Mouse (Mus musculus): ENCODE data around the gene Umad1. TPM values are rescaled to one million over a fixed set of nuclear protein-coding genes. Genes with fewer than 3 reads are reported as not detected.
"Not testable (repeated sequence)": the region's sequence is repeated elsewhere in the genome, so short reads cannot be mapped to it uniquely, and the experiment has no call there.

Umad1 gene
- polyA plus RNA-seq, 1 experiment from 2014 or later: 57.4 TPM

DNA sequence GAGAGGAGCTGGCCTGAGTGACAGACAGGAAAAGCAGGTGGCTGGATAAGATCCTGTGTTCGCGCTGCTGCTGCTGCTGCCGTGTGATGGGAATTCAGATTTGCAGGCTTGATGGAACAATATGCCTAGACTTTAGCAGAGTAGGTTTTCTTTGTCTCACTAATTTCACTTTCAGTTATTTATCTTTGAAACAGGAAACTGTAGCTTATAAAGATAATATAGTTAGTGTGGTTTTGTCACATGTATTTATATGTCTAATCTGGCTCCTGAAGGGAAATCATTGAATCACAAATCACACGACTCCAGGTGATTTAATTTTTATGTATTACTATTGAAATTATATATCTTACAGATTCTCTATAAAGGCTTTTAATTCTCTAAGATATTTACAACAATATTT lies 24.2 kb downstream of the Umad1 start:
- ATAC-seq (ENCODE audit: low FRiP score, low read depth): no peak
- H3K9me3 ChIP-seq: no peaks in the 10 kb centered on the region
- H3K4me1 ChIP-seq (replicated peaks): no peaks in the 10 kb centered on the region
- no peaks in the 10 kb centered on the region for H3K36me3 ChIP-seq
- H3K27me3 ChIP-seq: no peaks in the 10 kb centered on the region
- H3K4me3 ChIP-seq: no peak overlapping the region
- H3K27ac ChIP-seq (replicated peaks): no peak overlapping the region
- no peak overlapping the region for H3K9ac ChIP-seq
- H3K4me2 ChIP-seq: no peak overlapping the region
- WGBS: 66% methylated on average over 4 of the region's 4 CpGs

DNA sequence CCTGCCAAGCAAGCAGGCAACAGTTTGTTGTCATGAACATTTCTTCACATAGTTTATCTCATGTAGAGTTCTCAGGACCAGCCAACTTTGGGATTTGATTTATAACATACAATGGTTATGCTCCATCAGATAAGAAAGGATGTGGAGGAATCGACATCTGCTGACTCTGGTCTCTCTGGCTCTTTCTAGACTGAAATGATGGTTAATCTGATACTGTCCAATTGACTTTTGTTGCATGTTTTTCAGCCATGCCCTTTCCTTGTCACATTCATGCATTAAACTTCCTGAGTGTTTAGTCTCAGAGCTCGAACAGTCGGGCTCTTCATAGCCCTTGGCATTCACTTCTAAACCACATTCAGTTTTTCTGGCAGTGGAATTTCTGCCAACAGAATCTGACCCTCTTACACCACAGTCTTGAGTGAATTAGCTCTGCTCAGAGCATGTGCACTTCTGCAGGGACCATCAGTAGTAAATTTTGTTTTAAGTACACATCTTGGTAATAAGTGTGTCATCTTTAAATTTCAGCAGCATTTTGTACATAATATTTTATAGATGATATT lies 26.4 kb downstream of the Umad1 start:
- Histone ChIP-seq H3K36me3 (no peaks in the 10 kb centered on the region), H3K4me3 (no peak overlapping the region), H3K4me2 (no peak overlapping the region), H3K9me3 (no peaks in the 10 kb centered on the region), H3K4me1 (replicated peaks) (no peaks in the 10 kb centered on the region), H3K27me3 (no peaks in the 10 kb centered on the region), H3K27ac (replicated peaks) (no peak overlapping the region), H3K9ac (no peak overlapping the region)
- no peak for ATAC-seq (ENCODE audit: low FRiP score, low read depth)
- WGBS: 74% methylated on average over 3 of the region's 3 CpGs

DNA sequence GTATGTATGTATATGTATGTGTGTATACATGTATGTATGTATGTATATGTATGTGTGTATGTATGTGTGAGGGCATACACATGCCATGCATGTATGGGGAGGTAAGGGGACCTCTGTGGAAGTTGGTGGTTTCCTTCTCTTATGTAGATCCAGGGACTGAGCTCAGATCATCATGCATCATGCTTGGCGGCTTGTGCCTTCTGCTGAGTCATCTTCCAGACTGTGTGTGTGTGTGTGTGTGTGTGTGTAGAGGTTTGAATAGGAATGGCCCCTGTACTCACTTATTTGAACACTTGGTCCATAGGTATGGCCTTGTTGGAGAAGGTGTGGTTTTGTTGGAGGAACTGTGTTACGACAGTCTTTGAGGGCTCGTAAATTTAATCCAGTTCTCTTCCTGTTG lies 27.1 kb downstream of the Umad1 start:
- H3K9ac ChIP-seq: no peak overlapping the region
- WGBS: 92% methylated on average over 3 of the region's 3 CpGs

DNA sequence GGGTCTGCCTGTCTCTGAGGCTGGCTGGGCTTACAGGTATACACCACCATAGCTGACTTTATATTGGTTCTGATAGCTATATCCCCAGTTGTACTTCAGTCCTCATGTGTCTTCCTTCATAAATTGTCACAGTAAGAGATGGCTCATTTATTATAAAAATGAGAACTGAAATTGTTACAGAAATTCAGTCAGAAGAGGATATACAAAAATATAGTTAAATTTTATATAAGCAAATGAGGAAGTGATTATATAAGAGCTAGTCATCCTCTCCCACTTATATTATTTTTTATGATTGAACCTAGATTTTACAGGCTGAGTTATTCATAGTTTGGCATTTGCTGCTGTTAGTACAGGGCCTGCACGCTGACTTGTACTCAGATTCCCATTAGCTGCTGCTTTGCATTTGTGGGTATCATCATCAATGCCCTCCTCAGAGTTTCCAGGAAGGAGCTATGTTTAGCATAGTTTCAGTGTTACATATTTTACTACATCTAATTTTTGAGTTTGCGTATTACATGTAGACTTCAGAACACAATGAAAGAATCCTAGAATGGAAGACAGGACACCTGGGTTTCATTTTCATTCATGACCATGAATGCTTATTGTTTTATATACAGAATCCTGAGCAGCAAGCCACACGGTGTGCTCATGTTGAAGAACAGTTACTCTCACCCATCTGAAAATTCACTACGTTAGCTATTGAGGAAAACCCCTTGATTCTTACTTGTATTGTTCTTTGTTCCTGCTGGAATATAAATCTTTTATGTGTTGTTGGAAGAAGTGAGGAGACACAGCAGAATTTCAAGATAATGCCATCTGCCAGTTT lies 29.9 kb downstream of the Umad1 start:
- Histone ChIP-seq H3K4me3 (no peak overlapping the region), H3K9ac (no peak overlapping the region), H3K36me3 (no peaks in the 10 kb centered on the region), H3K27ac (replicated peaks) (no peak overlapping the region), H3K4me2 (no peak overlapping the region), H3K9me3 (no peaks in the 10 kb centered on the region), H3K4me1 (replicated peaks) (no peaks in the 10 kb centered on the region), H3K27me3 (no peaks in the 10 kb centered on the region)
- WGBS: 77% methylated on average over 4 of the region's 4 CpGs
- ATAC-seq (ENCODE audit: low FRiP score, low read depth): no peak

More for the DNA sequence above, 27.1 kb downstream of the Umad1 start:
- ATAC-seq (ENCODE audit: low FRiP score, low read depth): no peak
- no peak overlapping the region for H3K27ac ChIP-seq (replicated peaks)
- H3K36me3 ChIP-seq: no peaks in the 10 kb centered on the region
- no peak overlapping the region for H3K4me3 ChIP-seq
- H3K9me3 ChIP-seq: no peaks in the 10 kb centered on the region
- no peak overlapping the region for H3K4me2 ChIP-seq
- no peaks in the 10 kb centered on the region for H3K4me1 ChIP-seq (replicated peaks)
- no peaks in the 10 kb centered on the region for H3K27me3 ChIP-seq

DNA sequence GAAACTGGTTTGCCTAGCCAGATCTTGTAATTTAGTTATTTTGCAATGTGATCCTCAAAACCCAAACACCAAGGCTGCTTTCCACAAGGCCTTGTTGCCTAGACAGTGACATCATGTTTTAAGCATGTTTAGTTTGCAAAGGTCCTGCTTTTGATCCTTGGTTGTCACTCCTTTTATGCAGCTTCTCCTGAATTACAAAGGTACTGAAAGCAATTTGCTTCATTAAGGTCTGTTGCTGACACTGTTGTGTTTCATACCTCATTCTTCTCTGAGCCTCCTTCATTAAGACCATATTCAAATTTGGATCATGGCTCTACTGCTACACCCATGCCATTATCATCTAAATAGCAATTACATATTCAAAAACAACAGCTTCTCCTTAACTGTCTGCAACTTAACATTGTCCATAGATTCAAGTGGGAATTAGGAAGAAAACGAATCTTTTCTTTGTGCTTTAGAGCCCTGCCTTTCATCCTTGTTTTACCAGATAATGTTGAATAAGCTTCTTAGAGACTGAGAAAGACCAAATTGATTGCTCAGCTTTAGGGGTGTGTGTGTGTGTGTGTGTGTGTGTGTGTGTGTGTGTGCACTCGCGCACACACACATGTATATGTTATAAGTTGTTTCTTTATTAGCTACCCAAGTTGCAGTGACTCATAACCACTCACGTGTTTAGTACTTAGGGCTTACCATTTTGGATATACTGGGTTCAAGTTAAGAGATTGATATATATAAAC lies 35.1 kb downstream of the Umad1 start:
- no peak for ATAC-seq (ENCODE audit: low FRiP score, low read depth)
- no peak overlapping the region for H3K4me3 ChIP-seq
- no peak overlapping the region for H3K27ac ChIP-seq (replicated peaks)
- H3K4me1 ChIP-seq (replicated peaks): no peaks in the 10 kb centered on the region
- no peaks in the 10 kb centered on the region for H3K27me3 ChIP-seq
- WGBS: 83% methylated on average over 4 of the region's 4 CpGs
- H3K9me3 ChIP-seq: no peaks in the 10 kb centered on the region
- H3K4me2 ChIP-seq: no peak overlapping the region
- no peaks in the 10 kb centered on the region for H3K36me3 ChIP-seq
- no peak overlapping the region for H3K9ac ChIP-seq

DNA sequence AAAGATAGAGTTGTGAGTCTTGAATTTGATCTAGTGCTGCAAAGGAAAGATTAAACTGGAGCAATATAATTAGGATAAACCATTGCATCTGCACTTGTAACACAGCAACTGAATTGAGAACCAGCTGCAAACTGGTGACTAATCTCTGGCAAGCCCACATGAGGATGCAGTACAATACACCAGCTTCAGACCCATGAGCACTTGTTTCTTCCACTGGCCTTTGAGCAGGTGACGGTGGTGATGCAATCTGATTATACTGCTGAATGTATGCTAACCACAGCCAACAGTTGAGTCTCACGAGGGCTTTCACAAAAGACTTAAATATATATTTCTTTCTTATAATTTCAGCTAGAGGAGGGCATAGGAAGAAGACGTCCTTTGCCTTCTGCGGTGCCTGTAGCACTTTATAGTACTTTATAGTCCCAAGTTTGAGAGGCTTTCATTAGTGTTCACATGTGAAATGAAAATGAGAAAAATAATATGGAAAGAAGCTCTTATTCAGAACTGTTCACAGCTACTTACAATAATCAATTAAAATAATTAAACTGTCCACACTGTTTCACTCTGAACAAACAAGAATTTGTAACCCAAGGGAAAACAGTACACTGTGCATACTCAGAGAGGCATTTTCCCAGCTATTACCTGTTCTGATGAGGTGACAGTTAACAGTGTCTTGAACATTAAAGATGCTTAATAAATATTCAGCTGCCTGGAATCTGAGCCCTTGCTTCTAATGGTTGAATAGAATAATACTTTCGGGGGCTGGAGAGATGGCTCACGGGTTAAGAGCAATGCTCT lies 40.2 kb downstream of the Umad1 start:
- Histone ChIP-seq H3K27me3 (no peaks in the 10 kb centered on the region), H3K9me3 (no peaks in the 10 kb centered on the region), H3K4me2 (no peak overlapping the region), H3K36me3 (no peaks in the 10 kb centered on the region), H3K9ac (no peak overlapping the region), H3K4me1 (replicated peaks) (no peaks in the 10 kb centered on the region), H3K4me3 (no peak overlapping the region), H3K27ac (replicated peaks) (no peak overlapping the region)
- 81% methylated on average over 6 of the region's 6 CpGs for WGBS
- no peak for ATAC-seq (ENCODE audit: low FRiP score, low read depth)

DNA sequence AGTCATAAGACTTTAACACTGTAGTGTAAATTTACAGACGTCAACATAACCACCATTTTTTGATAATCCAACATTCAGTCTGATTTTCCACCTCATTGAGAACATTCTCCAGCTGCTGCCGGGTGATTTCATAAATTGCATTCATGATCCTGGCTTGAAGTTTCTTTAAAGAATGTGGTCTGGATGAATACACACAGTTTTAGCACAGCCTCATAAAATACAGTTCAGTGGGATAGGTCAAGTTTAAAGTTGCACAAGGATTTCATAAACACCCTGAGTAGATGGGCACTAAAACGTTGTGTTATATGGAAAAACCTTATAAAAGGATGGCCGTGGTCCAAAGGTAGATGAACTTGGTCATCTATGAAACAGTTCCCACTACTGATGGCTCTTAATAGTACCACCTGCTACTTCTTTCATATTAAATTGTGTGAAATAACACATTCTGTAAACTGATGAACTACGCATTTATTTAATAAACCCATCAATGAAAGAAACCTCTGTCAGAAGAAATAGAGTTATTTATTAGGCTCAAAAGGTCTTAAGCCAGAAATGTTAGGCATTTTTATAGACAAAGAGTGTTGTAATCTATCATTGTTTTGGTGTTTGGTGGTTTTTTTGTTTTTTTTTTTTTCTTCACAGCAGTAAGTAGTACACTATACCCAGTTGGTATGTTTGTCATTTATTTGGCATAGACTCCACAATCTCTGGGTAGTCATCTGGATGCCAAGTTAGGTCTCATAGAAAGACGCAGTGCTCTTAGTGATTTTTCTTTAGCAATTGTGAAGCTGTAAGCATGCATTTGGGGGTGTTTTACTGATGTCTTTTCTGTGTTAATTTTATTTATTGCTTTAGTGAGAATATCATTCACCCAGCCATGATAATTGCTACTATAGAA lies 49.0 kb downstream of the Umad1 start:
- Histone ChIP-seq H3K27ac (replicated peaks) (no peak overlapping the region), H3K4me2 (no peak overlapping the region), H3K9me3 (no peaks in the 10 kb centered on the region), H3K9ac (no peak overlapping the region), H3K36me3 (no peaks in the 10 kb centered on the region), H3K4me3 (no peak overlapping the region), H3K27me3 (no peaks in the 10 kb centered on the region), H3K4me1 (replicated peaks) (no peaks in the 10 kb centered on the region)
- ATAC-seq (ENCODE audit: low FRiP score, low read depth): no peak
- WGBS: 56% methylated on average over 6 of the region's 6 CpGs

DNA sequence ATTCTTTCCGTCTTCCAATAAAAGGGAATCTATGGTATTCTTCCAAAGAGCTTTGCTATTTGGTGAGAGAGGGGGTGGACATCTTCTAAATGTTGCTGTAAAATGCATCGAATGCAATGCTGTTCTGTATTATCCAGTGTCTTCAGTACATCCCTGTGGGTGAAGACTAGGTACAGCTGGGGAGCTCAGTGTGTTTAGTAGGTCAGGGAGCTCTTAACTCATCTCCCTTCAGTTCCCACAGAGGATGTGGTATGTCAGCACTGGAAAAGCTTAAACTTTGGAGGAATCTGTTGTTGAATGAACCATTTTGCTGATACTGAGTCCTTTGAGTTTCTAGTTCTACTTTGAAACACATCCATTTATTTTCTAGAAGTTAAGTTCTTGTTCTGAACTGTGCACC lies 53.5 kb downstream of the Umad1 start:
- 90% methylated on average over 2 of the region's 2 CpGs for WGBS
- Histone ChIP-seq H3K36me3 (no peaks in the 10 kb centered on the region), H3K9ac (no peak overlapping the region), H3K27me3 (no peaks in the 10 kb centered on the region), H3K4me3 (no peak overlapping the region), H3K4me1 (replicated peaks) (no peaks in the 10 kb centered on the region), H3K4me2 (no peak overlapping the region), H3K27ac (replicated peaks) (no peak overlapping the region), H3K9me3 (no peaks in the 10 kb centered on the region)
- ATAC-seq (ENCODE audit: low FRiP score, low read depth): no peak

DNA sequence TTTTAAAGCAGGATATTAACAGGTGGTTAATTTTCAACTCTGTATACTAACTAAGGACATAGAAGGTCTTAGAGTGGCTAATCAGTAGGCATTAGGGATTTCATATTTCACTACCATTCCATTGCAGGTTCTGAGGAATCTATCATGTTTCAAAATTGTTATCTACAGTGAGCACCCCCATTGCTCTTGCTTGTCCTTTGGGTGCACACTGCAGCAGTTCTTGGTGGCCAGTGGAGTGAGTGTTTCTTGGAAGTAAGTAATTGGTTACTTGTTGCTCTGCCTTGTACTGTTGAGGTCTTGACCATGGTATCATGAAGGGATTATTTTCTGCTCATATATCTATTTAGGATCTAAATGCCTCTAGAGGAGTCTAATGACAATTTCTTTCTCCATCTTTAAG lies 57.1 kb downstream of the Umad1 start:
- Histone ChIP-seq H3K4me3 (no peak overlapping the region), H3K4me1 (replicated peaks) (no peaks in the 10 kb centered on the region), H3K27ac (replicated peaks) (no peak overlapping the region), H3K4me2 (no peak overlapping the region), H3K36me3 (no peaks in the 10 kb centered on the region), H3K9me3 (no peaks in the 10 kb centered on the region), H3K27me3 (no peaks in the 10 kb centered on the region), H3K9ac (no peak overlapping the region)
- ATAC-seq (ENCODE audit: low FRiP score, low read depth): no peak

DNA sequence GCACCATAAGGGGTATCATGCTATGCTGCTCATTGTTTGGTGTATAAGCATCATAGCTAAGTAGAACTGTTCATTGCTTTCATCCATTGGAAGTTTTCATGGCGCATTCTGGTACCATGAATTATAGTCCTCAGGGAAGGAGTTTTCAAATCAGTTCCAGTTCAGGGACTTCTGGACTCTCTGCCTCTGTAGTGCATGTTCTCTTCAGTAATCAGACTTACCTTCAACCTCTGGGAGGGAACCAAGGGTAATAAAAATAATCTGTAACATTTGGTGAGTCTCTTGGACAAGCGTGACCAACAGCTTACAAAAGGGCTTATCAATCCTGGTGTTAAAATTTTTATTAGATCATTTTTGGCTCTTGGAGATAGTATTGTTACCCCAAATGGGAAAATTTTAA lies 60.5 kb downstream of the Umad1 start:
- no peak for ATAC-seq (ENCODE audit: low FRiP score, low read depth)
- Histone ChIP-seq H3K4me1 (replicated peaks) (no peaks in the 10 kb centered on the region), H3K27ac (replicated peaks) (no peak overlapping the region), H3K36me3 (no peaks in the 10 kb centered on the region), H3K4me2 (no peak overlapping the region), H3K9ac (no peak overlapping the region), H3K27me3 (no peaks in the 10 kb centered on the region), H3K9me3 (no peaks in the 10 kb centered on the region), H3K4me3 (no peak overlapping the region)
- 94% methylated on average over 2 of the region's 2 CpGs for WGBS

DNA sequence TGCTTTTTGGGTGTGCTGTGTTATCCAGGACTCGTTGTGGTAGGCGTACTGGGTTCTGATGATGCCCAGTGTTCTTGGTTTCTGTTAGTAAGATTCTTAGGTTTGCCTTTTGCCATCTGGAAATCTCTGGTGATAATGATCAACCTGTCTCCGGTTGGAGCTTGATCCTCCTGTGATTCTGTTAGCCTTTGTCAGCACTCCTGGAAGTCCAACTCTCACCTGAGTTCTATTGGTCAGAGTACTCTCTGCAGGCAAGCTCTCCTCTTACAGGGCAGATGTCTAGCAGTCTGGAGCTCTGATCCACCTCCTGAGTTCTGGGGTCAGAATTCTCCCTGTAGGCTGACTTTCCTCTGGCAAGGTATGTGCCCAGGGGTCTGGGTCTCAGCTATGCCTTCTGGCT lies 72.4 kb downstream of the Umad1 start:
- H3K4me2 ChIP-seq; H3K27ac ChIP-seq (replicated peaks); H3K27me3 ChIP-seq; H3K36me3 ChIP-seq; H3K4me3 ChIP-seq; ATAC-seq (ENCODE audit: low FRiP score, low read depth); H3K9ac ChIP-seq; H3K4me1 ChIP-seq (replicated peaks); H3K9me3 ChIP-seq: not testable (repeated sequence)
- WGBS: 97% methylated on average over 3 of the region's 3 CpGs
